In the genomic region with DNA sequence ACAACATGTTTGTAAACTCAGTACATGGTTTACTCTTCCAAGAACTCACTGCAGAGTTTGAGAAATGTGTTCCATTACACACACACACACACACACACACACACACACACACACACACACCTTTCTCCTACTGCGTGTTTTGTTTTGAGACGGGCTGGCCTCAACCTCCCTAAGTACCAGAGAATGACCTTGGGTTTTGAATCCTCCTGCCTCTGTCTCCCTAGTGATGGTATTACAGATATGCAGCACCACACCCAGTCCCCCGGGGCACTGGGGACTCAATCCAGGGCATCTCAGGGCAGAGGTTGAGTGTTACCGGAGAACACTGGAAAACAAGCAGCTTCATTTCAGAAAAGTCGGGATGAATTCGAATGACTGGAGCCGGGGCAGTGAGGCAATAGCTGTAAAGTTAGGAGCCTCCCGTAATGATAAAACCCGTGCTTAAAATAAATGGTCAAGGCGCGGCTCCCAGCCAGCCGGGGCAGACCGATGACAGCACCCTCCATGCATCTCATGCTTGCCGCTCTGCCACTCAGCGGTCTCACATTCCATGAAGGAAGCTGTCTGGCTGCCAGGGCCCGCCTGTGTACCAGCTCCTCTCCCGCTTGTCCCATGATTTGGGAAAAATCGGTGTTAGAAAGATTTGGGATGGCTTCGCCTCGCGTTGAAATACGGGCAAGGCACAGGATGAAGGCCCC, we compare ENCODE assay signal across 16 mouse cellular contexts. TPM values are rescaled to one million over a fixed set of nuclear protein-coding genes. Genes with fewer than 3 reads are reported as not detected.
DNase-seq lines count a peak whose midpoint lies in the region; ATAC-seq and TF ChIP-seq lines count a peak whose summit lies in the region.
"Had no signal": no experiment of that assay in that cellular context is flagged by ENCODE, and none has a peak within 500 bp of the region (broad histone marks: within the 10 kb centered on the region; RNA-seq: fewer than 3 reads in every experiment).

No protein-coding gene starts in this region.

- no peaks in the 10 kb centered on the region for H3K27me3 ChIP-seq in Patski
- H3K27me3 ChIP-seq in heart, embryonic 14.5 days (ENCODE audit: control insufficient read depth, insufficient read depth, low read length) = no peaks in the 10 kb centered on the region
- H3K27me3 ChIP-seq: hindbrain, embryonic 15.5 days; lung, embryonic 15.5 days had no signal

- H3K4me1 ChIP-seq in heart, embryonic 14.5 days (ENCODE audit: control insufficient read depth in 2 of 2, insufficient read depth in 2 of 2, low read length in 2 of 2) = peaks cover 26 to 61% of the 10 kb centered on the region in 2 experiments

- no peaks in the 10 kb centered on the region for H3K36me3 ChIP-seq in heart, embryonic 14.5 days (ENCODE audit: control insufficient read depth, insufficient read depth, low read length)
- H3K36me3 ChIP-seq: hindbrain, embryonic 15.5 days; lung, embryonic 15.5 days had no signal

- no peak for DNase-seq in Patski (ENCODE audit: low read depth, low spot score)
- peak; percentile 57 to 73 for DNase-seq in gastrocnemius, postnatal 36 days
- DNase-seq in B cell, adult 2 months = no peak
- DNase-seq in kidney, postnatal 4 days = no peak
- DNase-seq: adrenal gland, adult 8-10 months; kidney, adult 18-20 months; kidney, postnatal 25 days; liver; right cerebral cortex, postnatal 14 days had no signal

- H3K9ac ChIP-seq in heart, embryonic 14.5 days (ENCODE audit: low read length) = peak overlapping the region; percentile 63
- H3K9ac ChIP-seq: hindbrain, embryonic 15.5 days; lung, embryonic 15.5 days had no signal

- WGBS in heart, embryonic 14.5 days = 21% methylated on average over 22 of the region's 22 CpGs

- TF ChIP-seq CTCF in Patski (IDR thresholded peaks at IDR 0.05) = no peak

- in situ Hi-C loops in Patski (cut with MboI; ENCODE audit: low pct_unique_long_range_greater_than_20kb) = loop anchor here (5.0 kb wide), 1 partner anchor 37 kb away; no protein-coding TSS in a partner anchor

- peak; percentile 54 for ATAC-seq in Patski
- peak; percentile 60 for ATAC-seq in heart, embryonic 14.5 days (ENCODE audit: insufficient number of reproducible peaks, insufficient read depth, low FRiP score, low read depth)
- ATAC-seq in neutrophil, adult 5-6 weeks (ENCODE audit: extremely low read depth, insufficient number of reproducible peaks, low FRiP score, poor library complexity, severe bottlenecking) = peak; percentile 21; the same call in 1 of the 2 replicates
- no peak for ATAC-seq in megakaryocyte, adult 5-6 weeks (ENCODE audit: poor library complexity, severe bottlenecking)
- ATAC-seq: CD4-positive, CD25-positive, alpha-beta regulatory T cell, adult 4 months had no signal

- POLR2A ChIA-PET in Patski (lab: Charles Lee) = no interaction called here

- CTCF ChIA-PET in Patski (lab: Charles Lee) = interaction anchor here (0.9 to 1.1 kb wide), 3 partner anchors 27 to 38 kb away, joined by 3 to 4 read pairs (median 3); no protein-coding TSS in a partner anchor

- peak overlapping the region; percentile 5 to 11; a peak in 2 of 4 replicates for H3K4me3 ChIP-seq in heart, embryonic 14.5 days (ENCODE audit: control insufficient read depth in 1 of 2, insufficient read depth in 1 of 2, low read depth in 1 of 2, low read length in 2 of 2)
- H3K4me3 ChIP-seq: hindbrain, embryonic 15.5 days; lung, embryonic 15.5 days; megakaryocyte, embryonic 14.5 days had no signal

- peak overlapping the region; percentile 80 for H3K4me2 ChIP-seq in heart, embryonic 14.5 days (ENCODE audit: low read length)
- H3K4me2 ChIP-seq: hindbrain, embryonic 15.5 days; lung, embryonic 15.5 days had no signal

- H3K27ac ChIP-seq in heart, embryonic 14.5 days (replicated peaks in 1 of 2; ENCODE audit: control insufficient read depth in 1 of 2, insufficient read depth in 1 of 2, low read depth in 2 of 2, low read length in 2 of 2) = peak overlapping the region; percentile 99
- H3K27ac ChIP-seq: hindbrain, embryonic 15.5 days; lung, embryonic 15.5 days had no signal

- H3K9me3 ChIP-seq in heart, embryonic 14.5 days (ENCODE audit: control insufficient read depth, low read length) = no peaks in the 10 kb centered on the region
- H3K9me3 ChIP-seq: hindbrain, embryonic 15.5 days; lung, embryonic 15.5 days; megakaryocyte, embryonic 14.5 days had no signal

- intact Hi-C loops in gastrocnemius, postnatal 36 days (cut with DNase I) = loop anchor here (2.0 kb wide), 1 partner anchor 29 kb away; no protein-coding TSS in a partner anchor

RNA-seq across cellular contexts. Expression of gene Smyd2, which starts 1.9 kb away (rescaled TPM):
- polyA plus RNA-seq in Patski (2021) = 113 TPM
- 100 to 1,000 TPM; 276 to 290 TPM for total RNA-seq in gastrocnemius, postnatal 36 days (2021)
- 227 and 246 TPM in 2 replicates for polyA plus RNA-seq in heart, embryonic 14.5 days (2014; fragmentation: Nextera tagmentation; extraction: Ambion mirVana)
- total RNA-seq in neutrophil, adult 5-6 weeks (2017) = 3.0 and 3.6 TPM in 2 replicates
- total RNA-seq in megakaryocyte, adult 5-6 weeks (2015) = 16.7 and 18.6 TPM in 2 replicates
- 19.2 and 26.3 TPM in 2 replicates for total RNA-seq in megakaryocyte, adult 5-6 weeks (2017)

Comparison
In these comparisons a context has a peak if more than half of its experiments do, and no peak if none do; other contexts are left out.
1. DNase-seq: peak in gastrocnemius, postnatal 36 days (2 of 2); none in Patski (single experiment), B cell, adult 2 months (0 of 2) and kidney, postnatal 4 days (0 of 2).
2. RNA of gene Smyd2, which starts 1.9 kb away (total RNA-seq): 276 to 290 TPM in gastrocnemius, postnatal 36 days; 16.7 to 26.3 TPM in megakaryocyte, adult 5-6 weeks and 3.0 to 3.6 TPM in neutrophil, adult 5-6 weeks; every median in the first group is over 10 times any median in the second.